Mouse (Mus musculus) CH12F3 (cell line): ENCODE data around the gene Ddx55.
"Not testable (repeated sequence)": the region's sequence is repeated elsewhere in the genome, so short reads cannot be mapped to it uniquely, and the experiment has no call there.

Experiments used
- in situ Hi-C: fragments of 300-500 bp; cut with MboI; formaldehyde crosslinking; loops from 2 replicates; pipeline ENCODE4 v1.14.3; 2020; ENCODE audit warnings: low sequenced_read_pairs

Gene Ddx55

GRCm38 (mm10) chr5:124538813-124539792, 13.6 kb upstream of the Ddx55 start:
- in situ Hi-C loops, result loop anchor here (10.0 kb wide), 1 partner anchor 104 kb away; the partner anchor contains the start of gene Kmt5a

- in situ Hi-C loops, result loop anchor here (10.0 kb wide), 1 partner anchor 105 kb away; the partner anchor contains the start of gene Kmt5a
These were observed 12.8 kb upstream of the Ddx55 start for GRCm38 (mm10) chr5:124539905-124540304.

GRCm38 (mm10) chr5:124540383-124540786, 12.3 kb upstream of the Ddx55 start, which contains the start of gene Tmed2:
Tmed2 (plus strand) TSS chr5:124540695.
- in situ Hi-C loops, result no loop called here

- in situ Hi-C loops, result no loop called here
These were observed 11.6 kb upstream of the Ddx55 start for GRCm38 (mm10) chr5:124540905-124541601.

- in situ Hi-C loops, result no loop called here
These were observed 11.1 kb upstream of the Ddx55 start for GRCm38 (mm10) chr5:124541602-124541973.

- in situ Hi-C loops, result not testable (repeated sequence)
These were observed 1.9 kb upstream of the Ddx55 start for GRCm38 (mm10) chr5:124550737-124551136.

- in situ Hi-C loops, result not testable (repeated sequence)
These were observed 1.1 kb upstream of the Ddx55 start for GRCm38 (mm10) chr5:124551349-124552093.

GRCm38 (mm10) chr5:124552094-124552472, 581 bp upstream of the Ddx55 start:
- in situ Hi-C loops, result no loop called here

- in situ Hi-C loops, result no loop called here
These were observed 943 bp downstream of the Ddx55 start for GRCm38 (mm10) chr5:124553607-124554006.

- in situ Hi-C loops, result no loop called here
These were observed 2.5 kb downstream of the Ddx55 start for GRCm38 (mm10) chr5:124555145-124555544.

GRCm38 (mm10) chr5:124571068-124571467, 18.4 kb downstream of the Ddx55 start:
- in situ Hi-C loops, result no loop called here

GRCm38 (mm10) chr5:124575467-124575866, 22.8 kb downstream of the Ddx55 start:
- in situ Hi-C loops, result no loop called here

- in situ Hi-C loops, result no loop called here
These were observed 26.1 kb downstream of the Ddx55 start, which contains the start of the genes Eif2b1 and Gtf2h3 for GRCm38 (mm10) chr5:124578633-124579317. Eif2b1 (minus strand) TSS chr5:124579131. Gtf2h3 (plus strand) TSS chr5:124579140.

- in situ Hi-C loops, result no loop called here
These were observed 29.9 kb downstream of the Ddx55 start for GRCm38 (mm10) chr5:124582515-124582914.

GRCm38 (mm10) chr5:124592768-124593167, 40.1 kb downstream of the Ddx55 start:
- in situ Hi-C loops, result loop anchor here (10.0 kb wide), 1 partner anchor 282 kb away; no protein-coding TSS in a partner anchor

- in situ Hi-C loops, result loop anchor here (10.0 kb wide), 1 partner anchor 276 kb away; no protein-coding TSS in a partner anchor
These were observed 45.8 kb downstream of the Ddx55 start for GRCm38 (mm10) chr5:124598224-124599174.

GRCm38 (mm10) chr5:124599726-124600125, 47.1 kb downstream of the Ddx55 start:
- in situ Hi-C loops, result loop anchor here (10.0 kb wide), 1 partner anchor 275 kb away; no protein-coding TSS in a partner anchor

- in situ Hi-C loops, result no loop called here
These were observed 49.7 kb downstream of the Ddx55 start for GRCm38 (mm10) chr5:124602349-124602748.

GRCm38 (mm10) chr5:124604296-124604695, 51.6 kb downstream of the Ddx55 start:
- in situ Hi-C loops, result no loop called here
